Mouse (Mus musculus) forebrain, embryonic 14.5 days (tissue): ENCODE data around the gene Tmem237. TPM values are rescaled to one million over a fixed set of nuclear protein-coding genes. Genes with fewer than 3 reads are reported as not detected.

ENCODE experiments used
- ATAC-seq: fragments of 200-750 bp; cut with Nextera tagmentation; 2 replicates; pipeline ENCODE4 v1.8.0; 2017; ENCODE audit warnings: mild to moderate bottlenecking, moderate library complexity
- DNase-seq: peaks from one replicate; pipeline ENCODE4 v3.0.0-alpha.2; 2015; ENCODE audit warnings: low spot score
- H3K27ac ChIP-seq: fragments of 300-500 bp; sonication (generic); 2 replicates; pipeline ENCODE4 v1.5.1; 2014; ENCODE audit warnings: low read depth, mild to moderate bottlenecking, control low read depth, low read length, moderate library complexity
- H3K27me3 ChIP-seq: fragments of 300-500 bp; sonication (generic); replicated peaks from 2 replicates; pipeline ENCODE4 v1.6.1; 2014; ENCODE audit warnings: low read length, control low read depth, mixed read lengths; ENCODE audit not compliant: control insufficient read depth, insufficient read depth
- H3K36me3 ChIP-seq: fragments of 300-500 bp; sonication (generic); 2 replicates; pipeline ENCODE4 v1.6.1; 2014; ENCODE audit warnings: low read length, control low read depth; ENCODE audit not compliant: control insufficient read depth, insufficient read depth
- H3K4me1 ChIP-seq: fragments of 300-500 bp; sonication (generic); 2 replicates; pipeline ENCODE4 v1.6.1; 2014; ENCODE audit warnings: antibody characterized with exemption, low read length, control low read depth; ENCODE audit not compliant: control insufficient read depth, insufficient read depth
- H3K4me2 ChIP-seq: fragments of 300-500 bp; sonication (generic); 2 replicates; pipeline ENCODE4 v1.6.1; 2014; ENCODE audit warnings: mild to moderate bottlenecking, control low read depth, low read length
- H3K4me3 ChIP-seq: fragments of 300-500 bp; sonication (generic); 2 replicates; pipeline ENCODE4 v1.5.1; 2014; ENCODE audit warnings: low read depth, low read length, control low read depth
- H3K9ac ChIP-seq: fragments of 300-500 bp; sonication (generic); 2 replicates; pipeline ENCODE4 v1.6.1; 2014; ENCODE audit warnings: mild to moderate bottlenecking, low read length, control low read depth, moderate library complexity
- H3K9me3 ChIP-seq: fragments of 300-500 bp; sonication (generic); replicated peaks from 2 replicates; pipeline ENCODE4 v1.6.1; 2016; ENCODE audit warnings: low read length, control low read depth, mixed read lengths; ENCODE audit not compliant: control insufficient read depth
- WGBS: fragments of 180-500 bp; shearing (Covaris S2); extraction: QIAGEN DNeasy Blood & Tissue Kit; methylation state at CpG from one replicate; pipeline ENCODE4 v1.1.7; 2014; 5-methylcytosine and 5-hydroxymethylcytosine counted together
- polyA plus RNA-seq: library from polyadenylated mRNA; unstranded; fragments of >200 nt; fragmentation: Nextera tagmentation; extraction: Ambion mirVana; gene quantifications from 2 replicates; pipeline ENCODE4 v1.2.1, GENCODE M21; 2014

Tmem237 gene
- polyA plus RNA-seq, 1 experiment from 2014 or later = 34.8 TPM

- no peak overlapping the region for H3K27ac ChIP-seq
- no peak overlapping the region for H3K4me2 ChIP-seq
- H3K4me1 ChIP-seq = no peaks in the 10 kb centered on the region
- H3K36me3 ChIP-seq = no peaks in the 10 kb centered on the region
- 80% methylated on average over 5 of the region's 5 CpGs for WGBS
- DNase-seq = no peak
- H3K4me3 ChIP-seq = no peak overlapping the region
- no peaks in the 10 kb centered on the region for H3K27me3 ChIP-seq
- ATAC-seq = no peak
- H3K9ac ChIP-seq = no peak overlapping the region
- H3K9me3 ChIP-seq = no peaks in the 10 kb centered on the region
These were observed 14.2 kb upstream of the Tmem237 start for GRCm38 (mm10) chr1:59134419-59134818.

- no peaks in the 10 kb centered on the region for H3K36me3 ChIP-seq
- H3K9ac ChIP-seq = no peak overlapping the region
- DNase-seq = no peak
- no peak for ATAC-seq
- no peaks in the 10 kb centered on the region for H3K9me3 ChIP-seq
- no peak overlapping the region for H3K4me3 ChIP-seq
- no peaks in the 10 kb centered on the region for H3K4me1 ChIP-seq
- H3K27ac ChIP-seq = no peak overlapping the region
- no peak overlapping the region for H3K4me2 ChIP-seq
- WGBS = 84% methylated on average over 7 of the region's 7 CpGs
- no peaks in the 10 kb centered on the region for H3K27me3 ChIP-seq
These were observed 8.7 kb upstream of the Tmem237 start for GRCm38 (mm10) chr1:59128879-59129278.

DNA sequence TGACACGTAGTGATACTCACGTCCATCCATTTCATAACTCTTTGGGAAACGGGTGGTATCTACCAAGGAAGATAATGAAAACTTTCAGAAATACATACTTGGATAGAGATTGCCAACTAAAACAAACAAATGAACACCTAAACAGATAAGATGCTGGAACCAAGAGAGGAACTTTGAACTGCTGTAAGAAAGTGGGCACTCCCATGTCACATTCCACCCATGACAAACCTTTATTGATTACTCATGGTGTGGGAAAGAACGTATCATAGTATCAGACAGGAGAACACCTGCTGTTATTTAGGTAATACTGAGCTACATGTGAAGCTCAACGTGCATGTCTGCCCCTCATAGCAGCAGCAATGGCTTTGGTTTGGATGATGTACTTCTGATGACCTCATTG, 5.3 kb upstream of the Tmem237 start:
- WGBS = 79% methylated on average over 5 of the region's 5 CpGs
- H3K27me3 ChIP-seq = no peaks in the 10 kb centered on the region
- DNase-seq (no peak), ATAC-seq (no peak)
- H3K9me3 ChIP-seq = no peaks in the 10 kb centered on the region
- no peak overlapping the region for H3K4me2 ChIP-seq
- H3K27ac ChIP-seq = no peak overlapping the region
- H3K4me1 ChIP-seq = no peaks in the 10 kb centered on the region
- H3K36me3 ChIP-seq = no peaks in the 10 kb centered on the region
- H3K4me3 ChIP-seq = no peak overlapping the region
- no peak overlapping the region for H3K9ac ChIP-seq

- H3K36me3 ChIP-seq = peaks cover 77% of the 10 kb centered on the region
- H3K4me2 ChIP-seq = no peak overlapping the region
- DNase-seq (no peak), ATAC-seq (no peak)
- no peaks in the 10 kb centered on the region for H3K9me3 ChIP-seq
- H3K4me3 ChIP-seq = no peak overlapping the region
- no peak overlapping the region for H3K9ac ChIP-seq
- no peaks in the 10 kb centered on the region for H3K27me3 ChIP-seq
- H3K27ac ChIP-seq = no peak overlapping the region
- no peaks in the 10 kb centered on the region for H3K4me1 ChIP-seq
- WGBS = 77% methylated on average over 8 of the region's 8 CpGs
These were observed 9.7 kb downstream of the Tmem237 start for GRCm38 (mm10) chr1:59110524-59110923.

GRCm38 (mm10) chr1:59102071-59102470, 18.1 kb downstream of the Tmem237 start:
- peaks cover 41% of the 10 kb centered on the region for H3K36me3 ChIP-seq
- H3K27me3 ChIP-seq = no peaks in the 10 kb centered on the region
- no peaks in the 10 kb centered on the region for H3K9me3 ChIP-seq
- WGBS = 89% methylated on average over 6 of the region's 6 CpGs
- no peak overlapping the region for H3K4me3 ChIP-seq
- no peak overlapping the region for H3K27ac ChIP-seq
- ATAC-seq (no peak), DNase-seq (no peak)
- H3K4me1 ChIP-seq = no peaks in the 10 kb centered on the region
- no peak overlapping the region for H3K9ac ChIP-seq
- H3K4me2 ChIP-seq = no peak overlapping the region

DNA sequence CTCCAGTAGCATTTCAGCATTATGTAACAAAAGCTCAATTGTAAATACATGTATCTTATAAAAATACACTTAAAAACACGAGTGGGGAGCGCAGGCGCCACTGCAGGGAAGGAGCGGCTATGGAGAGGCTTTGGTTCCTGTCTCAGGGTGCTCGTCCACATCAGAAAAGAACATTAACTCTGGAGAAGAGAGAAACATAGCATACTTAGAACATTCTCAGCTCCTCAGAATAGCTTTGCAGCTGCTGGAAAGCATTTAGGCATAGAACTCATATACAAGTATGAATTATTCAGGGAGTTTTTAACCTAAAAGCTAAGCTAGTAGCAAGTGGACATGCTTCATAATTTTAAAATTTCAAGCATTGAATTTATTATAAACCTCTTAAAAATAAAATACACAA, 19.2 kb downstream of the Tmem237 start:
- WGBS = 92% methylated on average over 5 of the region's 5 CpGs
- ATAC-seq (no peak), DNase-seq (no peak)
- peaks cover 33% of the 10 kb centered on the region for H3K36me3 ChIP-seq
- no peak overlapping the region for H3K4me2 ChIP-seq
- H3K4me3 ChIP-seq = no peak overlapping the region
- H3K9me3 ChIP-seq = no peaks in the 10 kb centered on the region
- no peak overlapping the region for H3K9ac ChIP-seq
- no peak overlapping the region for H3K27ac ChIP-seq
- no peaks in the 10 kb centered on the region for H3K27me3 ChIP-seq
- no peaks in the 10 kb centered on the region for H3K4me1 ChIP-seq

DNA sequence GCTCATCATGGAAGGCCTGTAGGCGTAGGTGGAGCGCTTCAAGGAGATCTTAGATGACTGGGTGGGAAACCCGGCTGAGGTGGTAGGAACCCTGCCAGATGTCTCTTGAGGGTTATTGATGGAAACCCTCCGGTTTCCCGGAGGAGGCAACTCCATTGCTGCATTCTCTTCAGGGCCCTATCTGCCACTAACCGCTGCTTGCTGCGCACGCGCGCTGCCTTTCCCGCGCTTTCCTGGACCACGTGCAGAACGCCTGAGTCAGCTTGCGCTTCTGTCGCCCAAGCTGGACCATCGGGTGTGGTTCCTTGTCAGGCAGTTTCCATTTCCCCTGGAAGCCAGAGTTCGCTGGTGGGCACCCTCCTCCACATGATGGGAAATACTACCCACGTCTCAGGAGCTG, 25.5 kb downstream of the Tmem237 start, which contains the start of gene C2cd6:
C2cd6 (minus strand) TSS at position 196 of the 400 bp plus-strand sequence.
- H3K9me3 ChIP-seq = no peaks in the 10 kb centered on the region
- H3K27me3 ChIP-seq = no peaks in the 10 kb centered on the region
- peaks cover 7% of the 10 kb centered on the region for H3K36me3 ChIP-seq
- H3K27ac ChIP-seq = no peak within 1 kb of the TSS
- DNase-seq (no peak), ATAC-seq (no peak)
- H3K4me2 ChIP-seq = no peak within 1 kb of the TSS
- 95% methylated on average over 19 of the region's 19 CpGs for WGBS
- H3K9ac ChIP-seq = no peak within 1 kb of the TSS
- no peaks in the 10 kb centered on the region for H3K4me1 ChIP-seq
- no peak within 1 kb of the TSS for H3K4me3 ChIP-seq

- ATAC-seq (no peak), DNase-seq (no peak)
- H3K36me3 ChIP-seq = no peaks in the 10 kb centered on the region
- H3K27ac ChIP-seq = no peak overlapping the region
- no peaks in the 10 kb centered on the region for H3K9me3 ChIP-seq
- no peak overlapping the region for H3K9ac ChIP-seq
- no peaks in the 10 kb centered on the region for H3K4me1 ChIP-seq
- no peaks in the 10 kb centered on the region for H3K27me3 ChIP-seq
- no peak overlapping the region for H3K4me2 ChIP-seq
- WGBS = 29% methylated on average over 3 of the region's 3 CpGs
- H3K4me3 ChIP-seq = no peak overlapping the region
These were observed 49.3 kb downstream of the Tmem237 start for GRCm38 (mm10) chr1:59070867-59071266.

DNA sequence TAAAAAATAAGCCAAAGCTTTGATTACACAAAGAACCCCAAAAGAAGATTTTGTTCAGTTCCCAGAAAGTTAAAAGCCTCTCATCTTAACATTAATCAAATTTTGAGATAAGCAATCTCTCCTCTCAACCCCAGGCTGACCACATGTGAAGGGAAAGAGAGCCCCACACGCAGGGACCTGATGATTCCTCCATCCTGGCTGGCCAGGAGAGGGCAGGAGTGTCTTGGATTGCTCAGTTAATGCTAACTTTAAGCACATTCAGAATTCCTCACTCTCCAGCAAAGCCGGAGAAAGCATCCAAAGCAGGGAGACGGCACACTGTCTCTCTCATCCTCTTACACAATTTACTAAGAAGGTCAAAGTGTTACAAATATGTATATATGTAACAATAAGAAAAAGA, 52.2 kb downstream of the Tmem237 start:
- Histone ChIP-seq H3K27ac (no peak overlapping the region), H3K27me3 (no peaks in the 10 kb centered on the region), H3K4me1 (no peaks in the 10 kb centered on the region), H3K4me2 (no peak overlapping the region), H3K4me3 (no peak overlapping the region), H3K9ac (no peak overlapping the region), H3K9me3 (no peaks in the 10 kb centered on the region), H3K36me3 (no peaks in the 10 kb centered on the region)
- DNase-seq = peak; percentile 32
- no peak for ATAC-seq
- 10% methylated on average over 3 of the region's 3 CpGs for WGBS
